Mouse (Mus musculus) spleen, adult 2 months (tissue): ENCODE measurements around the gene Socs5. TPM values are rescaled to one million over a fixed set of nuclear protein-coding genes. Genes with fewer than 3 reads are reported as not detected.

ENCODE experiments used
- DNase-seq, 2 experiments: peaks; one replicate each; pipeline versions ENCODE4 v3.0.0 to v3.0.0-alpha.2; 2012 to 2021; ENCODE audit warnings: low spot score in 2 of 2, low read depth in 1 of 2
- H3K27ac ChIP-seq: fragments of 200-500 bp; 2 replicates; pipeline ENCODE4 v1.5.1; 2012; ENCODE audit warnings: low read length, inconsistent platforms; ENCODE audit not compliant: insufficient read depth
- H3K27me3 ChIP-seq: fragments of 200-500 bp; 2 replicates; pipeline ENCODE4 v1.6.1; 2012; ENCODE audit warnings: mild to moderate bottlenecking, moderate library complexity, low read length, inconsistent platforms; ENCODE audit not compliant: control insufficient read depth, insufficient read depth
- H3K36me3 ChIP-seq: fragments of 200-500 bp; 2 replicates; pipeline ENCODE4 v1.6.1; 2012; ENCODE audit warnings: mild to moderate bottlenecking, low read length, inconsistent platforms; ENCODE audit not compliant: control insufficient read depth, insufficient read depth
- H3K4me1 ChIP-seq: fragments of 200-500 bp; 2 replicates; pipeline ENCODE4 v1.6.1; 2011; ENCODE audit warnings: inconsistent platforms; ENCODE audit not compliant: control insufficient read depth, insufficient read depth, insufficient read length
- H3K4me3 ChIP-seq: fragments of 200-500 bp; 2 replicates; pipeline ENCODE4 v1.5.1; 2011; ENCODE audit warnings: mild to moderate bottlenecking, inconsistent platforms; ENCODE audit not compliant: insufficient read depth, insufficient read length; ENCODE audit errors: extremely low read depth
- CTCF ChIP-seq: fragments of 200-500 bp; IDR thresholded peaks from 2 replicates; pipeline ENCODE4 v1.5.1; 2011; ENCODE audit warnings: mild to moderate bottlenecking, inconsistent platforms; ENCODE audit not compliant: insufficient read depth, insufficient read length, insufficient replicate concordance; ENCODE audit errors: extremely low read depth
- POLR2A ChIP-seq: fragments of 200-500 bp; IDR thresholded peaks from 2 replicates; pipeline ENCODE4 v1.6.1; 2011; ENCODE audit warnings: low read depth, low read length, inconsistent platforms
- WGBS: fragments of 180-500 bp; shearing (Covaris S2); methylation state at CpG from one replicate; pipeline ENCODE4 v1.1.7; 2018; 5-methylcytosine and 5-hydroxymethylcytosine counted together
- polyA plus RNA-seq: library from polyadenylated mRNA; depleted of rRNA; stranded (reverse); fragments of >200 nt; gene quantifications from 2 replicates; pipeline ENCODE4 v1.2.3, GENCODE M21; 2012; rRNA removed

Gene Socs5
- polyA plus RNA-seq, 1 experiment = 6.9 TPM

DNA sequence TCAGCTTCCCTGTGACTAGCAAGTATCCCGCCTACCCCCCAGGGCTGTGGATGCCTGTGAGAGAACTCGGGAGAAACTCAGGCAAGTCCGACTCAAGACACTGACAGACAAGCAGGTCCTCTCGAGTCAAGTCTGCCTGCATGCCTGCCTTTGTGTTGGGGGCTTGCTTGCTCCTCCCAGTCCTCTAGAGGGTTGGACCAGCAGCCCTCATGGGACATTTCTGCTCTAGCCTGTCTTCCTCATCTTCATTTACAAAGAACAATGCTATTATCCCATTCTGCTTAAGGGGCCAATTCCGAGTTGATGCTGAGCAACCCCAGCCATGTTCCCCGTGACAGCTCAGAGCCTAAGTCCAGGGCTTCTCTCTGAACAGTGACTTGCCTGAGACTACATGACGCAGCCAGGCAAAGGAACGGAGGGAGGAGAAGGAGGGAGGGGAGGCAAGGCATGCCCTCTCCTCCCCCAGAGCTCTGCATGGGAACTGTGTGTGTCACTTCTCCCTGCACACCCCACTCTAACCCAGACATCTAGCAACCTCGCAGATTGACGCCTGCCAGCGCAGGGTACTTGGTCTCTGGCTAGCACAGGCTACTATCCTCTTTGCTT lies 78.1 kb downstream of the Socs5 start:
- H3K27me3 ChIP-seq = no peaks in the 10 kb centered on the region
- H3K36me3 ChIP-seq = no peaks in the 10 kb centered on the region
- TF ChIP-seq CTCF (no peak), POLR2A (no peak)
- H3K4me1 ChIP-seq = peaks cover 2% of the 10 kb centered on the region; the same call in 1 of the 2 replicates
- H3K27ac ChIP-seq = no peak overlapping the region
- no peak overlapping the region for H3K4me3 ChIP-seq
- WGBS = 51% methylated on average over 11 of the region's 11 CpGs
- no peak for DNase-seq

DNA sequence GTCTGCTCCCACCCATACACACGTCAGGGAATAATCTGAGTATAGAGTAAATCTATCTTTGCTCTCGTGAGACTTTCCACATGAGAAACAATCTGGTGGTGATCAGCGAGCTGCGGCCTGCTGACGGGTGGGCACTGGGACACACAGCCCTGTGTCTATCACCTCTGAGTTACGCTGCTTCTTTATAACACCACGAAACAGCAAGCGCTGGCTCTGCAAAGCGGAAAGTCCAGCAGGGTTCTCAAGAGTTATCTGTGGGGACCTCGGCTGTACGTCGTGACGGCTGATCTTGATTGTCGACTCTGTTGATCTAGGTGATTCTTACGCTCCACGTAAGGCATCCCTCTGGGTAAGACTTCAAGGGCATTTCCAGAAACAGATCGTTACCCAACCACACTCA lies 79.5 kb downstream of the Socs5 start:
- Histone ChIP-seq H3K36me3 (no peaks in the 10 kb centered on the region), H3K27me3 (no peaks in the 10 kb centered on the region), H3K4me3 (no peak overlapping the region), H3K27ac (no peak overlapping the region), H3K4me1 (no peaks in the 10 kb centered on the region)
- TF ChIP-seq CTCF (no peak), POLR2A (no peak)
- no peak for DNase-seq
- 83% methylated on average over 17 of the region's 17 CpGs for WGBS

Other genes starting within 250 kb of the Socs5 start
- not detected in 2 replicates for gene Tmem247, start 190.3 kb upstream of the Socs5 start, polyA plus RNA-seq
- not detected in 2 replicates for gene Atp6v1e2, start 159.8 kb upstream of the Socs5 start, polyA plus RNA-seq
- 18.7 and 22.8 TPM in 2 replicates for gene Rhoq, start 144.6 kb upstream of the Socs5 start, polyA plus RNA-seq
- 2.1 and 2.2 TPM in 2 replicates for gene Pigf, start 82.3 kb upstream of the Socs5 start, polyA plus RNA-seq
- 3.9 and 5.0 TPM in 2 replicates for gene Cript, start 82.1 kb upstream of the Socs5 start, polyA plus RNA-seq
- gene Mcfd2, start 158.3 kb downstream of the Socs5 start, polyA plus RNA-seq = 38.5 and 47.0 TPM in 2 replicates
- 88.6 and 234 TPM in 2 replicates for gene Ttc7, start 175.2 kb downstream of the Socs5 start, polyA plus RNA-seq